Mouse (Mus musculus) mouse embryonic stem cell (cell line): Measurements from ENCODE around the gene Gm45711.

Experiments used
- in situ Hi-C, 2 experiments: fragments of 300-500 bp; cut with MboI; formaldehyde crosslinking; loops; 1 replicate in 1 of 2; 3 replicates in 1 of 2; pipeline ENCODE4 v1.14.3; 2019 to 2020; ENCODE audit warnings: low sequenced_read_pairs in 2 of 2, low pct_unique_long_range_greater_than_20kb in 1 of 2, mixed read lengths in 1 of 2; ENCODE audit not compliant: unreplicated experiment in 1 of 2

Gene Gm45711

DNA sequence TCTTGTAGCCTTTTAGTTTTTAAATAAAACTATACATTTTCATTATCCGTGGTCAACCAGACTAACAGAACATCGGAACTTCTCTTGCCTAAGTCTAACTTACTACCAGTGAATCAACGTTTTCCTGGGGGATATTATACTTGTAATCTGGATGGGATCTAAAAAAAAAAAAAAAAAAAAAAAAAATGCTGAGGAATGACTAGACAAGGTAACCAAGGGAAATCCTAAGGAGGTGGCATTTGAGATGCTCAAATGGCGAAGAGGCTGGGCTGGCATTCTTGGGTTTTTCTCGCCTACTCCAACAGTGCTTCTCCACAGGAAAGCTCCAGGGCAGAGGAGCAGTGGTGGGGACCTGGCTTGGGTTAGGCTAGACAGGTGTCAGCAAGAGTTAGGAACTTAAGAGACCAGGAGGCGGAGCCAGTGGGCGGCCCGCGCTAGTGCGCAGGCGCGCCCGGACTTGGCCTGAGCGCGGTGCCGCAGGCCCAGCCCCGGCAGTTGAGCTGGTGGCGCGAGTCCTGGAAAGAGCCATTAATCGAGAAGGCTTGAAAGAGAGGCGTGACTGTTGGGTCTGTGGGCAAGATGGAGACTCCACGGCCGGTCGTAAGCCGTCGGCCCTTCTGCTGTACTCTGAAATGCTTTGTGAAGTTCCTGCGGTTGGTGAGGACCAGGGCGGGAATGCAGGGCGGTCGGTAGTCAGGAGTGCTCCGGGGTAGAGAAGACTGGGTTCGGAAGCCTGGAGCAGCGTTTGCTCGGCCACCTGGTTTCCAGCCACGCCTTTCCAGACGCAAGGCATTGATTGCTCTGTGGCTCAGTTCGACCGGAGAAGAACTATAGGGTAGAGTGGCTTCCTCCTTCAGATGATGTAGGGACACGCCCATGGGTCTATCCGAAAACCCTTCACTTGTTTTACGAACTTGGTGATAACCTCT lies 59.2 kb downstream of the Gm45711 start, which contains the start of gene Cklf:
Cklf (plus strand) TSS at position 423 of the 929 bp plus-strand sequence.
- in situ Hi-C loops = no loop called here

DNA sequence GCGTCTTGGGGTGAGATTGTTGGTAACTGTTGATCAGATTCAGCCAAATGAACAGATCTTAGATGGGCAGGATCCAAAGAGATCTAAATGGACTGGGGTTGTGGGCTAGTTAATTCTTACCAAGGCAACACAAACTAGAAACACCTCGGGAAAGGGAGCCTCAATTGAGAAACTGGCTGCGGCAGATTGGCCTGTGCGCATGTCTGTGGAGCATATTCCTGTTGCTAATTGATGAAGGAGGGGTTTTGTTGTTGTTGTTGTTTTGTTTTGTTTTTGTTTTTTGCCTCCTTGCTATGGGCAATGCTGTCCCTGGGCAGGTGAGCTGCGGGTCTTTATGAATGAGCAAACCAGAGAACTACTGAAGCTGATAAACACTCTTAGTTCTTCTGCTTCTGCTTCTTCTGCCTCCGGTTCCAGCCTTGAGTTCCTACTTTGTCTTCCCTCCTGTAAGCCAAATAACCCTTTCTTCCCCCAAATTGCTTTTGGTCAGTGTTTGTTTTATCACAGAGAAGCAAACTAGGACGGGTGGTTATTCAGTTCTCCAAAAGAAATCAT lies 60.4 kb downstream of the Gm45711 start:
- in situ Hi-C loops = no loop called here

DNA sequence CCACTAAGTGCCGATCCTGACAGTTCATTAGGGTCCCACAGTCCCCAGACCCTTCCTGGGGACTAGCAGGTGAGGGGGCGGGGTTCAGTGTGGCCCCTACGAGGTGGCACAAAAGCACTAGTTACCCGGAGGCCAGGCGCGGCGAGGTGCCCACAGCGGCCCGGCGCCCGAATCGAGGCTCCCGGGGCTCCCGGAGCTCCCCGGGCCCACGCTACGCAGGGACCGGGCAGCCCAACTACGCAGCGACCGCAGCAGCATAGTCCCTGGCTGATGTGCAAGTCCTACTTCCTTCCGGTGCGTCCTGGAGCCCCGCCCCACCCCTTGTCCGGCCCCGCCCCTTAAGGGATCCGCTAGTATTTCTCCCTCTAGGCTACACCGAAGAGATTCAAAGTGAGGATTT lies 61.6 kb downstream of the Gm45711 start, which contains the start of gene Tk2:
Tk2 (minus strand) TSS at position 283 of the 400 bp plus-strand sequence.
- in situ Hi-C loops = no loop called here

GRCm38 (mm10) chr8:104247908-104248275 lies 62.0 kb downstream of the Gm45711 start:
- in situ Hi-C loops = no loop called here

DNA sequence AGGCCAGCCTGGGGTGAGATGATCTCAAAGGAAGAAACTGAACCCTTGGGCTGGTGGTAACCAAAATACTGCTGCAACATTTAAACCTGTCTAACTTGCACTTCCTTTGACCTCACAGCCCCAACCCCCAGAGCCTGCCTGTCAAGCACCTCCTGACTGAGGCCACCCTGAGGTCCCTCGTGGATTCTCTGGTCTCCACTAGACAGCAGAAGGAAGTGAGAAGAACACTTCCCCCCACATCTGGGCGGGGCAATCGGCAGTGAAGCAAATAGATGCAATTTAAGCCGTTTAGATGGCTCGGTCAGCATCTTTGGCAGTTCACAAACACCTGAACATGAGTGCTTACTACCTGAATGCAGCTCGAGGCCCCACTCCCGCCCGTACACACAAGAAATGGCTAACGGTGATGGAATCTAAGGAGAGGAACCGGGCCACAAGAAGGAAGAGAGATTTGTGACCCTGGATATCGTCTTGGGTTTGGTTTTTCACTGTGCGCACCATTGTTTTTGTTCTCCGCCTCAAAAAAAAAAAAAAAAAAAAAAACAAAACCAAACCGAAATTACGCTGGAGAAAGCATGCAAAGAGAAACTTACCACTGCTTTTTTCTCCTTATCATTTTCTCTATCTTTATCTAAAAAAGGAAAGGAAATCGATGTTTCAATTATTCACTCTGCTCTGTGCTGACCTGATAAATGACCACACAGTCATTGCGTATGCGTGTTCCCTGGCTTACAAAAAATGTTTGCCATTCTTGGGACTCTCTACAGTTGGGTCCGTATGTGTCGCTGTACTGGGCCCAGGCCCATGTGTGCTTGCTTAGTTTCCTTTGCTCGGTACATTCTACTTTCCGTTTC lies 62.6 kb downstream of the Gm45711 start:
- in situ Hi-C loops = no loop called here

DNA sequence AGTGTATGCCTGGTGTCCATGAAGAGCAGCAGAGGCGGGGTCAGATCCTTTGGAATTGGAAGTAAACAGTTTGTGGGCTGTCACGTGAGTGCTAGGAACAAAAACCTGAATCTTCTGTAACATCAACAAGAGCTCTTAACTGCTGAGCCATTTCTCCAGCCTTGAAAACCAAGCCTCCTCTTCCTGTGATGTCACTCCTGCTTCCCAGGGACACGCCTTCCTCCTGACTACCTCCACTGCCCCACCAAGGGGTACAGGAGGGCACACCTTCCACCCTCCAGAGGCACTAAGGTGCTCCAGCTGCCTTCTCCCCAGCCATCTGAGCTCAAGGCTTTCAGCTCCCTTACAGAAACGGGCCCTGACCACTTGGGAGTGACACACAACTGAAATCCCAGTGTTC lies 63.3 kb downstream of the Gm45711 start:
- in situ Hi-C loops = no loop called here

- in situ Hi-C loops = no loop called here
Observed at GRCm38 (mm10) chr8:104242038-104242644, 67.7 kb downstream of the Gm45711 start.

GRCm38 (mm10) chr8:104239418-104239861 lies 70.4 kb downstream of the Gm45711 start:
- in situ Hi-C loops = no loop called here

DNA sequence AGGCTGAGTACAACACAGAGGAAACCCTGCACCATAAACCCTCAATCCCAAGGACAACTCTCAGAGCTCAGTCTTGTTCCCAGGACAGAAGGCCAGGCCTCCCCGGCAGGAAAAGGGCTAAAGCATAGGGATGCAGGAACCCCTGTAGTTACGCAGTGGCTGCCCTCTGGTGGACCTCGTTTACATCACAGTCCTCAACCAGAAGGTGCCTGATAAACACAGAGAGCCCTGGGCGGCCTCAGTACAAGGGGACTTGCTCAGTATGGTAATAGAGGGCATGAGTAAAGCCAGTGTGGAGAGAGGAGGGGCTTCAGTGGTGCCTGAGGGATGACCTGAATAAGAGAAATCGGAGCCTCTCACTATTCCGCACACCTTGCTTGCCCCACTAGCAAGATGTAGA lies 75.3 kb downstream of the Gm45711 start:
- in situ Hi-C loops = no loop called here

- in situ Hi-C loops = no loop called here
Observed at GRCm38 (mm10) chr8:104232919-104233318, 77.0 kb downstream of the Gm45711 start.

GRCm38 (mm10) chr8:104232039-104232438 lies 77.8 kb downstream of the Gm45711 start:
- in situ Hi-C loops = no loop called here
